Mouse (Mus musculus): ENCODE results near the gene Grin3b. TPM values are rescaled to one million over a fixed set of nuclear protein-coding genes. Genes with fewer than 3 reads are reported as not detected.
A peak's percentile ranks its signal among the peaks of the same experiment; 100 is the strongest.

The Grin3b gene
- polyA plus RNA-seq, 1 experiment, result 0.16 TPM

DNA sequence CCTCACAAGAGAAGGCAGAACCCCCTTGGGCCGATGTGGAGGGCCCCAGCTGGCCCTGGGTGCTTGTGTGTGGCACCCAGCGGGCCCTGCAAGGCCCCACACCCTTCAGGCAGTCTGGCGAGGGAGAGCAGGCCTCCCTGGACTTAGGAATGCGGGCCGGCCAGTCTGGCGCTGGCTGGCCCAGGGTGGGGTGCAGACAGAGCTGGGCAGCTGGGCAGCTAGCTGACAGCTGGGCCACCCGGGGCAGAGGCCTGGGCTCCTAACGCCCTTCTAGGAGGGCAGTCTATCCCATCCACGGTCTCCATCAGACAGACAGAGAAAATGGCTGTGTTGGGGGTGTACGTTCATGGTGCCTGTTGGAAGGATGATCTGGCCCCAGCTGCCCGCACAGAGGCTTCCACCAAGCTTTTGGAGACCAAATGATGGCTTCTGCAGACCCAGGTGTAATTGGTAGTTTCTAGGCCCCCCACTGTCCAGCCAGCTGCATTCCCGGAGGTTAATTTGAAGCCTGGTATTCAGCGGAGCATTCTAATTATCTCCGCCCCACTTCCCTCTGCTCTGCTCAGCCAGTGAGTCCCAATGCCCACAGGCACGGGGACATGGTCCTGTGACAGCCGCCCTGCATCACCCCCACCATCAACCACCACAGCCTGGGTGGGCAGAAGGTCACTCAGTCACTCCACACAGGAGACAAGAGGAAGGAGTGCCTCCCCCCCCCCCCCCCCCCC is 24.8 kb upstream of the Grin3b start:
- Histone ChIP-seq H3K4me1 (ENCODE audit: control insufficient read depth, insufficient read depth, insufficient read length) (peaks cover 23% of the 10 kb centered on the region; the same call in 1 of the 2 replicates), H3K4me3 (ENCODE audit: extremely low read depth, insufficient read depth, insufficient read length) (no peak overlapping the region), H3K36me3 (ENCODE audit: control insufficient read depth, insufficient read depth, low read length) (peaks cover 10% of the 10 kb centered on the region), H3K27ac (ENCODE audit: insufficient read depth, low read length) (no peak overlapping the region), H3K27me3 (ENCODE audit: control insufficient read depth, insufficient read depth, low read length) (no peaks in the 10 kb centered on the region)
- DNase-seq (ENCODE audit: low read depth in 1 of 2, low spot score in 2 of 2), result no peak
- WGBS, result 83% methylated on average over 16 of the region's 16 CpGs
- TF ChIP-seq CTCF (IDR thresholded peaks at IDR 0.05; ENCODE audit: extremely low read depth, insufficient read depth, insufficient read length, insufficient replicate concordance), result no peak

DNA sequence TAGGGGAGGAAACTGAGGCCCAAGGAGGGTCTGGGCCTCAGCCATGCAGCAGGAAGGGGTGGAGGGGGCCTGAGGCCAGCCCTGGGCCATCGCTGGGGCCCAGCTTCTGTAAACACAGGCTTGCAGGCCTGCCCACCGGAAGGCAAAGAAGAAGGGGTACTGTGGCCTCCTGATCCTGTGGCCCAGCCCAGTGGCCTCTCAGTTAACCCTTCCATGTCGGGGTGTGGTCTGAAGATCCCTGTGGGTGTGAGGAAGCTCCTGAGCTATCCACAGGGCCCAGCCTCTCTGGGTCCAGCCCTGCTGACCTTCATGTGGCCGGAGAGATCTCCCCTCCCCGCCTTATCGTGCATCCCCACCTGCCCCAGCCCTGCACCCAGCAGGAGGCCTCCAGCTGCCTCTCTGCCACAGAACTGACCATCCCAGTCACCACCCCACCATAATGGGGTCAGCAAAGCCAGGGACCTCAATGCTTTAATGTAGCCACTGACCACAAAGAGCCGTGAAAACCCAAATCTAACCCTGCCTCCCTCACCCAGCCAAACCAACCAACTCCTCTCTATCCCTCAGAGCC is 23.7 kb upstream of the Grin3b start:
- no peak for TF ChIP-seq CTCF (IDR thresholded peaks at IDR 0.05; ENCODE audit: extremely low read depth, insufficient read depth, insufficient read length, insufficient replicate concordance)
- TF ChIP-seq POLR2A (IDR thresholded peaks at IDR 0.05; ENCODE audit: low read depth, low read length), result no peak
- no peak overlapping the region for H3K27ac ChIP-seq (ENCODE audit: insufficient read depth, low read length)
- peaks cover 14% of the 10 kb centered on the region; the same call in 1 of the 2 replicates for H3K4me1 ChIP-seq (ENCODE audit: control insufficient read depth, insufficient read depth, insufficient read length)
- no peak for DNase-seq (ENCODE audit: low read depth in 1 of 2, low spot score in 2 of 2)
- 66% methylated on average over 7 of the region's 7 CpGs for WGBS
- H3K36me3 ChIP-seq (ENCODE audit: control insufficient read depth, insufficient read depth, low read length), result peaks cover 17% of the 10 kb centered on the region
- no peaks in the 10 kb centered on the region for H3K27me3 ChIP-seq (ENCODE audit: control insufficient read depth, insufficient read depth, low read length)
- no peak overlapping the region for H3K4me3 ChIP-seq (ENCODE audit: extremely low read depth, insufficient read depth, insufficient read length)

DNA sequence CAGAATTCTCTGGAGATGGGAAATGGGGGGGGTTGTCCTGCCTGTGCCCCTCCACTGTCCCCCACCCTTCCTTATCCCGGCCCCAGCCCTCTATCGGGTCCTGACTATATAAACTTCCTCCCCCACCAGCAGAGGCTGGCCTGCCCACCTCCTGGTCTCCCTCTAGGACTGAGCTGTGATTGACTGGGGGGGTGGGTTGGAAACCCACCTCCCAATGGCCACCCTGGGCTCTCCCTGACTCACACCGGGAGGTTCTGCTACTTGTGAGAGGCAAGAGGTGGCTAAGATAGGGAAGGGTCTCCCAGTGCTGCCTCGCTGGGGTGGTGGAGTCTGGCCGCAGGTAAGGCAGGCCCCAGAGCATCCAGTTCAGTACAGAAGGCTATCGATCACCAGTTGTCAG is 23.0 kb upstream of the Grin3b start:
- Histone ChIP-seq H3K36me3 (ENCODE audit: control insufficient read depth, insufficient read depth, low read length) (peaks cover 17% of the 10 kb centered on the region), H3K27ac (ENCODE audit: insufficient read depth, low read length) (no peak overlapping the region), H3K27me3 (ENCODE audit: control insufficient read depth, insufficient read depth, low read length) (no peaks in the 10 kb centered on the region), H3K4me3 (ENCODE audit: extremely low read depth, insufficient read depth, insufficient read length) (no peak overlapping the region), H3K4me1 (ENCODE audit: control insufficient read depth, insufficient read depth, insufficient read length) (peaks cover 13% of the 10 kb centered on the region; the same call in 1 of the 2 replicates)
- 84% methylated on average over 6 of the region's 6 CpGs for WGBS
- TF ChIP-seq CTCF (IDR thresholded peaks at IDR 0.05; ENCODE audit: extremely low read depth, insufficient read depth, insufficient read length, insufficient replicate concordance) (no peak), POLR2A (IDR thresholded peaks at IDR 0.05; ENCODE audit: low read depth, low read length) (no peak)
- no peak for DNase-seq (ENCODE audit: low read depth in 1 of 2, low spot score in 2 of 2)

DNA sequence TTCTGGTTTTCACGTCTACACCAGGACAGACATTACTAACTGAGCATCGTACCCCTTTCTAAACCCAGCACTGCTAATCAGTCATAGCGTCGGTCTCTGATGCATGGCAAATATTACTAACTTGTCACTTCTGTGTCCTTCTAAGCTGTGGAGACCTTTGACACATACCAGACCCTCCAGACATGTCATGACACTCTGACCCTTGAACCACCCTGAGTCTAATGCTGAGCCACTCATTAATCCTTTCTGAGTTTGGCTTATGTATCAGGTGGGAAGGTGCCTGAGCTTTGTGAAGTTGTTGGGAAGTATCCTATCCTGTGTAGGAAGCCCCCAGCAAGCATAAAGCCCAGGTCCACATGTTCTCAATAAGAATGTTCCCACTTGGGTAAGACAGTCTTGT is 20.6 kb upstream of the Grin3b start:
- H3K4me1 ChIP-seq (ENCODE audit: control insufficient read depth, insufficient read depth, insufficient read length), result no peaks in the 10 kb centered on the region; the same call in 1 of the 2 replicates
- H3K4me3 ChIP-seq (ENCODE audit: extremely low read depth, insufficient read depth, insufficient read length), result no peak overlapping the region
- TF ChIP-seq POLR2A (IDR thresholded peaks at IDR 0.05; ENCODE audit: low read depth, low read length) (no peak), CTCF (IDR thresholded peaks at IDR 0.05; ENCODE audit: extremely low read depth, insufficient read depth, insufficient read length, insufficient replicate concordance) (no peak)
- no peak for DNase-seq (ENCODE audit: low read depth in 1 of 2, low spot score in 2 of 2)
- WGBS, result 93% methylated on average over 4 of the region's 4 CpGs
- H3K36me3 ChIP-seq (ENCODE audit: control insufficient read depth, insufficient read depth, low read length), result peaks cover 17% of the 10 kb centered on the region
- no peaks in the 10 kb centered on the region for H3K27me3 ChIP-seq (ENCODE audit: control insufficient read depth, insufficient read depth, low read length)
- no peak overlapping the region for H3K27ac ChIP-seq (ENCODE audit: insufficient read depth, low read length)

DNA sequence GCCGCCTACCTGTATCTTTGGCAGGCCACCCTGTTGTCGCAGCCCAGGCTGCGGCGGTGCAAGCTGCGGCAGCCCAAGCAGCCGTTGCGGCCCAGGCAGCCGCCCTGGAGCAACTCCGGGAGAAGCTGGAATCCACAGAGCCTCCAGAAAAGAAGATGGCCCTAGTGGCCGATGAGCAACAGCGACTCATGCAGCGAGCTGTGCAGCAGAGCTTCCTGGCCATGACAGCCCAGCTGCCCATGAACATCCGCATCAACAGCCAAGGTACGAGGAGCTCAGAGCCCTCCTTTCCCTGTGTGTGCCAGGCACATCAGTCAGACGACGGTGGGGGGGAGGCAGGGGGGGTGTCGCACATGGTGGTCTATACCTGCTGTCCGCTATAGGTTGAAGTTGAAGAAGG is 19.9 kb upstream of the Grin3b start:
- no peaks in the 10 kb centered on the region; the same call in 1 of the 2 replicates for H3K4me1 ChIP-seq (ENCODE audit: control insufficient read depth, insufficient read depth, insufficient read length)
- 93% methylated on average over 18 of the region's 18 CpGs for WGBS
- no peak overlapping the region for H3K27ac ChIP-seq (ENCODE audit: insufficient read depth, low read length)

DNA sequence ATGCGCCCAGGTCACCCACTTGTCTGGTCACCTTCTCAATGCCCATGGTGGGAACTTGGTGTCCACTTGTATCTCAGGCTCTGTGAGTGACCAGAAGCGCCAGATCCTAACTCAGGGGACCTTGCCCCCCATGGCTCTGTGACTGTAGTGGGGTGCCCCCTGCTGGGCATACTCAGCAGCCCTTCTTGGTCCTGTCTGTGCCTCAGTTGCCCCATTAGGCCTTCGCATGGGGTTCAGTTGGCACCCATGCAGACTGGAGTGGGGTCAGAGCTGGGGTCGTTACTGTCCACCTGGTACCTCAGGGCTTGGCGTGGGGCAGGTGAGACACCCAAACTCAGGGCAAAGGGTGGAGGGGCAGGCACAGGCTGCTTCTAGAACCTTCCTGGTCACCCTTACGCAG is 16.6 kb upstream of the Grin3b start:
- H3K36me3 ChIP-seq (ENCODE audit: control insufficient read depth, insufficient read depth, low read length), result peaks cover 17% of the 10 kb centered on the region
- WGBS, result 84% methylated on average over 6 of the region's 6 CpGs

More for the DNA sequence above, 19.9 kb upstream of the Grin3b start:
- Histone ChIP-seq H3K36me3 (ENCODE audit: control insufficient read depth, insufficient read depth, low read length) (peaks cover 17% of the 10 kb centered on the region), H3K4me3 (ENCODE audit: extremely low read depth, insufficient read depth, insufficient read length) (no peak overlapping the region), H3K27me3 (ENCODE audit: control insufficient read depth, insufficient read depth, low read length) (no peaks in the 10 kb centered on the region)
- TF ChIP-seq CTCF (IDR thresholded peaks at IDR 0.05; ENCODE audit: extremely low read depth, insufficient read depth, insufficient read length, insufficient replicate concordance), result no peak
- TF ChIP-seq POLR2A (IDR thresholded peaks at IDR 0.05; ENCODE audit: low read depth, low read length), result no peak
- no peak for DNase-seq (ENCODE audit: low read depth in 1 of 2, low spot score in 2 of 2)

DNA sequence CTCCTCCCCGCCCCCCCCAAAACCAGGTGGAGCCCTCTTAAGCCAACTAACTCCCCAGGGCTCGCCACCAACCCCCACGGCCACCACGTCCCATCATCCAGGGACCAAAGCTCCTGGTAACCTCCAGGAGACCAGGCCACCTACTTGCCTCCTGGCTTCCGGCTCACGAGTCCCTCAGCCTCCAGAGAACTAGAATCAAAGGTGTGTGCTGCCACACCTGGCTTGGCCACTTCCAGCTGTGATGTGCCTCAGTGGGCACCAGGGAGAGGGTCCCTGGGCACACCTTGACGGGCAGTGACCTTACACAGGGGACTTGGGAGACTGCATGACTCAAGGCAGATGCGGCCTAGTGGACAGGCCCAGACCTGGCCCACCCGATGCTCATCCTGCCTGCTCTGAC is 14.8 kb upstream of the Grin3b start:
- TF ChIP-seq POLR2A (IDR thresholded peaks at IDR 0.05; ENCODE audit: low read depth, low read length) (no peak), CTCF (IDR thresholded peaks at IDR 0.05; ENCODE audit: extremely low read depth, insufficient read depth, insufficient read length, insufficient replicate concordance) (no peak)
- H3K27ac ChIP-seq (ENCODE audit: insufficient read depth, low read length), result no peak overlapping the region
- 87% methylated on average over 9 of the region's 9 CpGs for WGBS
- H3K27me3 ChIP-seq (ENCODE audit: control insufficient read depth, insufficient read depth, low read length), result no peaks in the 10 kb centered on the region
- H3K4me3 ChIP-seq (ENCODE audit: extremely low read depth, insufficient read depth, insufficient read length), result no peak overlapping the region
- DNase-seq (ENCODE audit: low read depth in 1 of 2, low spot score in 2 of 2), result no peak
- peaks cover 2% of the 10 kb centered on the region; the same call in 1 of the 2 replicates for H3K4me1 ChIP-seq (ENCODE audit: control insufficient read depth, insufficient read depth, insufficient read length)
- H3K36me3 ChIP-seq (ENCODE audit: control insufficient read depth, insufficient read depth, low read length), result peaks cover 7% of the 10 kb centered on the region

More for the DNA sequence above, 16.6 kb upstream of the Grin3b start:
- DNase-seq (ENCODE audit: low read depth in 1 of 2, low spot score in 2 of 2), result peak in 1 of 2 experiments; percentile 59
- TF ChIP-seq POLR2A (IDR thresholded peaks at IDR 0.05; ENCODE audit: low read depth, low read length), result no peak
- TF ChIP-seq CTCF (IDR thresholded peaks at IDR 0.05; ENCODE audit: extremely low read depth, insufficient read depth, insufficient read length, insufficient replicate concordance), result peak; percentile 81; the same call in 1 of the 2 replicates
- Histone ChIP-seq H3K4me1 (ENCODE audit: control insufficient read depth, insufficient read depth, insufficient read length) (no peaks in the 10 kb centered on the region; the same call in 1 of the 2 replicates), H3K27me3 (ENCODE audit: control insufficient read depth, insufficient read depth, low read length) (no peaks in the 10 kb centered on the region), H3K27ac (ENCODE audit: insufficient read depth, low read length) (no peak overlapping the region), H3K4me3 (ENCODE audit: extremely low read depth, insufficient read depth, insufficient read length) (no peak overlapping the region)
